Mouse (Mus musculus) midbrain, embryonic 13.5 days (tissue): Measurements from ENCODE around the gene Cxcl9. TPM values are rescaled to one million over a fixed set of nuclear protein-coding genes. Genes with fewer than 3 reads are reported as not detected.
A peak's percentile ranks its signal among the peaks of the same experiment; 100 is the strongest.

ENCODE experiments used
- ATAC-seq: fragments of 200-750 bp; cut with Nextera tagmentation; 2 replicates; pipeline ENCODE4 v1.8.0; 2017; ENCODE audit warnings: mild to moderate bottlenecking, moderate TSS enrichment, moderate library complexity
- H3K27ac ChIP-seq: fragments of 300-500 bp; sonication (generic); 2 replicates; pipeline ENCODE4 v1.5.1; 2015; ENCODE audit warnings: inconsistent platforms, mild to moderate bottlenecking, moderate library complexity
- H3K27me3 ChIP-seq: fragments of 300-500 bp; sonication (generic); 2 replicates; pipeline ENCODE4 v1.6.1; 2015; ENCODE audit warnings: mild to moderate bottlenecking, inconsistent platforms
- H3K36me3 ChIP-seq: fragments of 300-500 bp; sonication (generic); 2 replicates; pipeline ENCODE4 v1.6.1; 2015; ENCODE audit warnings: mild to moderate bottlenecking, inconsistent platforms
- H3K4me1 ChIP-seq: fragments of 300-500 bp; sonication (generic); replicated peaks from 2 replicates; pipeline ENCODE4 v1.6.1; 2015; ENCODE audit warnings: inconsistent platforms
- H3K4me2 ChIP-seq: fragments of 300-500 bp; sonication (generic); replicated peaks from 2 replicates; pipeline ENCODE4 v1.6.1; 2015; ENCODE audit warnings: moderate library complexity, mild to moderate bottlenecking, inconsistent platforms
- H3K4me3 ChIP-seq: fragments of 300-500 bp; sonication (generic); replicated peaks from 2 replicates; pipeline ENCODE4 v1.5.1; 2015; ENCODE audit warnings: mild to moderate bottlenecking, inconsistent platforms
- H3K9ac ChIP-seq: fragments of 300-500 bp; sonication (generic); replicated peaks from 2 replicates; pipeline ENCODE4 v1.6.1; 2015; ENCODE audit warnings: mild to moderate bottlenecking, inconsistent platforms
- H3K9me3 ChIP-seq: fragments of 300-500 bp; sonication (generic); 2 replicates; pipeline ENCODE4 v1.6.1; 2016; ENCODE audit warnings: mild to moderate bottlenecking, inconsistent platforms
- WGBS: fragments of 180-500 bp; shearing (Covaris S2); methylation state at CpG from one replicate; pipeline ENCODE4 v1.1.7; 2015; 5-methylcytosine and 5-hydroxymethylcytosine counted together
- polyA plus RNA-seq: library from polyadenylated mRNA; unstranded; fragments of >200 nt; fragmentation: Nextera tagmentation; extraction: Ambion mirVana; gene quantifications from 2 replicates; pipeline ENCODE4 v1.2.1, GENCODE M21; 2015

Gene Cxcl9
- polyA plus RNA-seq = not detected in 2 replicates

GRCm38 (mm10) chr5:92327929-92328328, at the start of gene Cxcl9:
TSS of gene Cxcl9 (minus strand) at chr5:92328079.
- H3K27me3 ChIP-seq = no peaks in the 10 kb centered on the region
- H3K36me3 ChIP-seq = no peaks in the 10 kb centered on the region
- no peak within 1 kb of the TSS for H3K27ac ChIP-seq
- no peaks in the 10 kb centered on the region for H3K4me1 ChIP-seq
- no peak within 1 kb of the TSS for H3K4me3 ChIP-seq
- WGBS = 88% methylated on average over 7 of the region's 7 CpGs
- no peak for ATAC-seq
- no peak within 1 kb of the TSS for H3K9ac ChIP-seq
- H3K4me2 ChIP-seq = no peak within 1 kb of the TSS
- H3K9me3 ChIP-seq = no peaks in the 10 kb centered on the region

- H3K4me3 ChIP-seq = no peak overlapping the region
- no peaks in the 10 kb centered on the region for H3K36me3 ChIP-seq
- H3K9ac ChIP-seq = no peak overlapping the region
- 33% methylated on average over 13 of the region's 13 CpGs for WGBS
- peaks cover 10% of the 10 kb centered on the region for H3K4me1 ChIP-seq
- H3K27me3 ChIP-seq = no peaks in the 10 kb centered on the region
- no peak overlapping the region; the same call in 1 of the 2 replicates for H3K4me2 ChIP-seq
- no peak for ATAC-seq
- H3K27ac ChIP-seq = no peak overlapping the region
- no peaks in the 10 kb centered on the region for H3K9me3 ChIP-seq
Observed at GRCm38 (mm10) chr5:92376795-92377405, 49.0 kb upstream of the Cxcl9 start.

GRCm38 (mm10) chr5:92375368-92375767, 47.5 kb upstream of the Cxcl9 start:
- Histone ChIP-seq H3K36me3 (no peaks in the 10 kb centered on the region), H3K9me3 (no peaks in the 10 kb centered on the region), H3K4me1 (peaks cover 10% of the 10 kb centered on the region), H3K4me3 (no peak overlapping the region), H3K4me2 (no peak overlapping the region), H3K9ac (no peak overlapping the region), H3K27me3 (no peaks in the 10 kb centered on the region), H3K27ac (no peak overlapping the region)
- ATAC-seq = no peak
- WGBS = 83% methylated on average over 17 of the region's 17 CpGs

GRCm38 (mm10) chr5:92374721-92375142, 46.9 kb upstream of the Cxcl9 start:
- H3K36me3 ChIP-seq = no peaks in the 10 kb centered on the region
- no peak overlapping the region for H3K9ac ChIP-seq
- no peak overlapping the region for H3K4me3 ChIP-seq
- H3K4me2 ChIP-seq = no peak overlapping the region
- WGBS = 77% methylated on average over 6 of the region's 6 CpGs
- no peaks in the 10 kb centered on the region for H3K9me3 ChIP-seq
- peaks cover 10% of the 10 kb centered on the region for H3K4me1 ChIP-seq
- ATAC-seq = no peak
- H3K27ac ChIP-seq = no peak overlapping the region
- H3K27me3 ChIP-seq = no peaks in the 10 kb centered on the region

GRCm38 (mm10) chr5:92372605-92373004, 44.7 kb upstream of the Cxcl9 start:
- WGBS = 82% methylated on average over 2 of the region's 2 CpGs

GRCm38 (mm10) chr5:92371361-92371976, 43.6 kb upstream of the Cxcl9 start:
- Histone ChIP-seq H3K27me3 (no peaks in the 10 kb centered on the region), H3K36me3 (no peaks in the 10 kb centered on the region), H3K4me2 (no peak overlapping the region), H3K9ac (no peak overlapping the region), H3K9me3 (no peaks in the 10 kb centered on the region), H3K27ac (no peak overlapping the region), H3K4me1 (0 out of 2 replicates have a peak, but pooled peaks cover 5% of the 10 kb centered on the region), H3K4me3 (no peak overlapping the region)
- ATAC-seq = peak; percentile 77
- WGBS = 58% methylated on average over 14 of the region's 14 CpGs

More at GRCm38 (mm10) chr5:92372605-92373004, 44.7 kb upstream of the Cxcl9 start:
- H3K27ac ChIP-seq = no peak overlapping the region
- no peak overlapping the region for H3K9ac ChIP-seq
- H3K4me3 ChIP-seq = no peak overlapping the region
- no peak overlapping the region for H3K4me2 ChIP-seq
- peaks cover 12% of the 10 kb centered on the region for H3K4me1 ChIP-seq
- no peaks in the 10 kb centered on the region for H3K36me3 ChIP-seq
- no peaks in the 10 kb centered on the region for H3K27me3 ChIP-seq
- ATAC-seq = no peak
- H3K9me3 ChIP-seq = no peaks in the 10 kb centered on the region

GRCm38 (mm10) chr5:92370891-92371290, 43.0 kb upstream of the Cxcl9 start:
- H3K27me3 ChIP-seq = no peaks in the 10 kb centered on the region
- no peak overlapping the region for H3K9ac ChIP-seq
- 83% methylated on average over 6 of the region's 6 CpGs for WGBS
- no peak overlapping the region for H3K4me2 ChIP-seq
- no peak overlapping the region for H3K27ac ChIP-seq
- H3K4me1 ChIP-seq = 0 out of 2 replicates have a peak, but pooled peaks cover 2% of the 10 kb centered on the region
- no peaks in the 10 kb centered on the region for H3K36me3 ChIP-seq
- no peak overlapping the region for H3K4me3 ChIP-seq
- ATAC-seq = no peak
- no peaks in the 10 kb centered on the region for H3K9me3 ChIP-seq

- no peaks in the 10 kb centered on the region for H3K36me3 ChIP-seq
- H3K27ac ChIP-seq = no peak overlapping the region
- no peak for ATAC-seq
- no peak overlapping the region for H3K9ac ChIP-seq
- H3K4me3 ChIP-seq = no peak overlapping the region
- H3K4me2 ChIP-seq = no peak overlapping the region
- H3K4me1 ChIP-seq = 0 out of 2 replicates have a peak, but pooled peaks cover 2% of the 10 kb centered on the region
- no peaks in the 10 kb centered on the region for H3K27me3 ChIP-seq
- H3K9me3 ChIP-seq = no peaks in the 10 kb centered on the region
- WGBS = 82% methylated on average over 6 of the region's 6 CpGs
Observed at GRCm38 (mm10) chr5:92370392-92370791, 42.5 kb upstream of the Cxcl9 start.

GRCm38 (mm10) chr5:92369151-92369994, 41.5 kb upstream of the Cxcl9 start:
- H3K27ac ChIP-seq = peak overlapping the region; percentile 25; the same call in 1 of the 2 replicates
- 70% methylated on average over 13 of the region's 13 CpGs for WGBS
- ATAC-seq = peak; percentile 84

GRCm38 (mm10) chr5:92368392-92368791, 40.5 kb upstream of the Cxcl9 start:
- no peak for ATAC-seq
- H3K36me3 ChIP-seq = no peaks in the 10 kb centered on the region
- no peak overlapping the region for H3K27ac ChIP-seq
- H3K27me3 ChIP-seq = no peaks in the 10 kb centered on the region
- H3K9ac ChIP-seq = no peak overlapping the region
- WGBS = 85% methylated on average over 10 of the region's 10 CpGs
- no peak overlapping the region for H3K4me2 ChIP-seq
- H3K9me3 ChIP-seq = no peaks in the 10 kb centered on the region
- H3K4me3 ChIP-seq = no peak overlapping the region
- H3K4me1 ChIP-seq = 0 out of 2 replicates have a peak, but pooled peaks cover 2% of the 10 kb centered on the region

More at GRCm38 (mm10) chr5:92369151-92369994, 41.5 kb upstream of the Cxcl9 start:
- no peak overlapping the region for H3K4me3 ChIP-seq
- no peaks in the 10 kb centered on the region for H3K9me3 ChIP-seq
- no peaks in the 10 kb centered on the region for H3K27me3 ChIP-seq
- 0 out of 2 replicates have a peak, but pooled peaks cover 2% of the 10 kb centered on the region for H3K4me1 ChIP-seq
- H3K36me3 ChIP-seq = no peaks in the 10 kb centered on the region
- no peak overlapping the region for H3K9ac ChIP-seq
- H3K4me2 ChIP-seq = no peak overlapping the region

- H3K4me2 ChIP-seq = no peak overlapping the region
- H3K9ac ChIP-seq = no peak overlapping the region
- no peaks in the 10 kb centered on the region for H3K9me3 ChIP-seq
- 0 out of 2 replicates have a peak, but pooled peaks cover 2% of the 10 kb centered on the region for H3K4me1 ChIP-seq
- 83% methylated on average over 6 of the region's 6 CpGs for WGBS
- H3K4me3 ChIP-seq = no peak overlapping the region
- H3K27me3 ChIP-seq = no peaks in the 10 kb centered on the region
- no peak for ATAC-seq
- H3K36me3 ChIP-seq = no peaks in the 10 kb centered on the region
- H3K27ac ChIP-seq = no peak overlapping the region
Observed at GRCm38 (mm10) chr5:92366565-92366964, 38.7 kb upstream of the Cxcl9 start.
